Mouse (Mus musculus) midbrain, embryonic 14.5 days (tissue): Measurements from ENCODE around the gene Rpl29. TPM values are rescaled to one million over a fixed set of nuclear protein-coding genes. Genes with fewer than 3 reads are reported as not detected.

ENCODE experiments used
- ATAC-seq: fragments of 200-750 bp; cut with Nextera tagmentation; 2 replicates; pipeline ENCODE4 v1.8.0; 2017; ENCODE audit warnings: moderate number of reproducible peaks, moderate library complexity; ENCODE audit not compliant: low FRiP score, low TSS enrichment
- DNase-seq: peaks from one replicate; pipeline ENCODE4 v3.0.0-alpha.2; 2015
- H3K27ac ChIP-seq: fragments of 300-500 bp; sonication (generic); replicated peaks from 2 replicates; pipeline ENCODE4 v1.5.1; 2014; ENCODE audit warnings: mild to moderate bottlenecking, low read depth, low read length, moderate library complexity
- H3K27me3 ChIP-seq: fragments of 300-500 bp; sonication (generic); 2 replicates; pipeline ENCODE4 v1.6.1; 2014; ENCODE audit warnings: low read length, control low read depth, mixed read lengths; ENCODE audit not compliant: control insufficient read depth, insufficient read depth
- H3K36me3 ChIP-seq: fragments of 300-500 bp; sonication (generic); 2 replicates; pipeline ENCODE4 v1.6.1; 2014; ENCODE audit warnings: low read length, control low read depth; ENCODE audit not compliant: control insufficient read depth, insufficient read depth
- H3K4me1 ChIP-seq: fragments of 300-500 bp; sonication (generic); 2 replicates; pipeline ENCODE4 v1.6.1; 2014; ENCODE audit warnings: mild to moderate bottlenecking, antibody characterized with exemption, low read length, control low read depth; ENCODE audit not compliant: control insufficient read depth, insufficient read depth
- H3K4me2 ChIP-seq: fragments of 300-500 bp; sonication (generic); 2 replicates; pipeline ENCODE4 v1.6.1; 2014; ENCODE audit warnings: mild to moderate bottlenecking, low read length, moderate library complexity
- H3K4me3 ChIP-seq: fragments of 300-500 bp; sonication (generic); replicated peaks from 2 replicates; pipeline ENCODE4 v1.5.1; 2014; ENCODE audit warnings: low read depth, low read length
- H3K9ac ChIP-seq: fragments of 300-500 bp; sonication (generic); replicated peaks from 2 replicates; pipeline ENCODE4 v1.6.1; 2014; ENCODE audit warnings: mild to moderate bottlenecking, low read length, moderate library complexity
- H3K9me3 ChIP-seq: fragments of 300-500 bp; sonication (generic); 2 replicates; pipeline ENCODE4 v1.6.1; 2016; ENCODE audit warnings: low read length, control low read depth, mixed read lengths; ENCODE audit not compliant: control insufficient read depth
- WGBS: fragments of 180-500 bp; shearing (Covaris S2); extraction: QIAGEN DNeasy Blood & Tissue Kit; methylation state at CpG from one replicate; pipeline ENCODE4 v1.1.7; 2014; 5-methylcytosine and 5-hydroxymethylcytosine counted together
- polyA plus RNA-seq: library from polyadenylated mRNA; unstranded; fragments of >200 nt; fragmentation: Nextera tagmentation; extraction: Ambion mirVana; gene quantifications from 2 replicates; pipeline ENCODE4 v1.2.1, GENCODE M21; 2014

Rpl29 gene
- polyA plus RNA-seq, 1 experiment from 2014 or later, result 708 TPM

DNA sequence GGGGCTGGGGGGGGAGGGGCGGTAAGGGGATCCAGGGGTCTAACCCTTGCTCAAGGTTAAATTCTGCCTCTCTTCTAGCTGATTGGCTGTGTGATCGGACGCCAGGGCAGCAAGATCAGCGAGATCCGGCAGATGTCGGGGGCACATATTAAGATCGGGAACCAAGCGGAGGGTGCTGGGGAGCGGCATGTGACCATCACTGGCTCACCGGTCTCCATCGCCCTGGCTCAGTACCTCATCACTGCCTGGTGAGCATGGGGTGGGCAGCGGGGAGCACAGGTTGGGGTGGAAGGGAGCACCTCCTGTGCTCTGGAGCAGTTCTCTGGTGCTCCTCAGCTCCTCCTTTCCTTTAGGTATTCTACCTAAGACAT is 33.2 kb downstream of the Rpl29 start:
- 90% methylated on average over 12 of the region's 12 CpGs for WGBS
- Histone ChIP-seq H3K4me3 (no peak overlapping the region), H3K4me1 (peaks cover 36% of the 10 kb centered on the region), H3K27me3 (no peaks in the 10 kb centered on the region), H3K27ac (no peak overlapping the region), H3K36me3 (peaks cover 53% of the 10 kb centered on the region), H3K4me2 (no peak overlapping the region), H3K9ac (no peak overlapping the region), H3K9me3 (no peaks in the 10 kb centered on the region)
- no peak for DNase-seq
- ATAC-seq, result no peak

DNA sequence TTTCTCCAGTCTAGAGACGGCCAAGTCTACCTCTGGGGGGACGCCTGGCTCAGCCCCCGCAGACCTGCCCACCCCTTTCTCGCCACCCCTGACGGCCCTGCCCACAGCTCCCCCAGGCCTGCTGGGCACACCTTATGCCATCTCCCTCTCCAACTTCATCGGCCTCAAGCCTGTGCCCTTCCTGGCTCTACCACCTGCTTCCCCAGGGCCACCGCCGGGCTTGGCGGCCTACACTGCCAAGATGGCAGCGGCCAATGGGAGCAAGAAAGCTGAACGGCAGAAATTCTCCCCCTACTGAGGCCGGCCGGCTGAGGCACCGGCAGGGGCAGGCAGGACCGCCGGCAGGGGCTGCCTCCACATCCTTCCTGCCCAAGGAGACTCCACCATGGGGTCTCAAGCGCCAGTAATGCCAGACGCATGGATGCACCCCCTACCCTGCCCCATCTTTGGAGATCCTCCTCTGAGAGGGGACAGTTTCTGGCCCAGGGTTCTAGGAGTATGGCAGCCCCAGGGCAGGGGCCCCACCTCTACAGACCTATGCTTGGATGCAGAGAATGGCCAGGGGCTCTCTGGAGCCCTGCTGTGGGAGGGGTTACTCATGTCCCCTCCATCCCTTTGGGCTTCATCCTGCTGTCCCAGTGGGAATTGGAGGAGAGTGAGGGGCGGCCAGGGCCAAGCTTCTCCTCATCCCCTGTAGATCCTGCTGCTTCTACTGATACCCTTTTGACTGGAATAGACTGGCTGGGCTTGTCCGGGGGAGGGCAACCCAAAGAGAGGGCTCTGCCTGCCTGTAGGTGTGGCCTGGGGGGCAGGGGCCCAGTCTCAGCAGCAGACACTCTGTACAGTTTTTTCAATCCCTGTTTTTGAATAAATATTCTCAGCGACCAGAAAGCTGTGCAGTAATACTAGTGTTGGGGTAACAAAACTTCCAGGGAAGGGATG is 34.1 kb downstream of the Rpl29 start:
- Histone ChIP-seq H3K4me2 (no peak overlapping the region), H3K4me3 (no peak overlapping the region), H3K27me3 (no peaks in the 10 kb centered on the region), H3K27ac (no peak overlapping the region; the same call in 1 of the 2 replicates), H3K9ac (no peak overlapping the region), H3K9me3 (no peaks in the 10 kb centered on the region), H3K4me1 (peaks cover 26% of the 10 kb centered on the region), H3K36me3 (peaks cover 52% of the 10 kb centered on the region)
- DNase-seq (no peak), ATAC-seq (no peak)
- WGBS, result 81% methylated on average over 21 of the region's 21 CpGs

DNA sequence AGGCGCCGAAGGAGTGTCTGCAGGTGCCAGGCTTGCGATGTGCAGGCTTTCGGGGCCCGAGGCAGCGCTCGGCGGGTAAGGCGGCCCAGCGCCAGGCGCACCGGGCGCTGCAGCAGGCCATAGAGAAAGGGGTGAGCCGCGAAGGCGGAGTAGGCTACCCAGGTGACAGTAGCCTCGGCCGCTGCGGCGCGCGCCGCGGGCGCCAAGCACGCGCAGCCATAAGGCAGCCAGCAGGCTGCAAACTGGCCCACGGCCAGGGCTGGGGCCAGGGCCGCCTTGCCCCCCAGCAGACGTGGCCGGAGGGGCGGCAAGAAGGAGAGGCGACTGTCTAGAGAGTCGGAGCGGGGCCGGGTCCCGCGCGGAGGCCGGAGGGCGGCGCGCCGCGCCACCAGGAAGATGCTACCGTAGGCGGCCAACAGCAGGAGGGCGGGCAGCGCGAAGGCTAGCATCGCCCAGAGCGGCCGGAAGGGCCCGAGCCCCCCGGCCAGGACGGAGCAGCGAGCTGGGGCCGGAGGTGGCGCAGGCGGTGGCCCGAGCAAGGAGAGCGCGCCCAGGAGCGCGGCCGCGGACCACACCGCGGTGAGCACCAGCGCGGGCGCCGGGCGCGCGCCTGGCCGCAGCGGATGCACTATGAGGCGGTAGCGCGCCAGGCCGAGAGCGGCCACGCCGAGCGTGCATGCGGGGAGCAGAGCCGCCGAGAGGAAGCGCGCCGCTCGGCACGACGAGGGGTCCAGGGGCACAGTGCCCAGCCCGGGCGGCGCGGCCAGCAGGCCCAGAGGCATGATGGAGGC is 35.7 kb downstream of the Rpl29 start:
- 2% methylated on average over 96 of the region's 99 CpGs for WGBS
- Histone ChIP-seq H3K27me3 (no peaks in the 10 kb centered on the region), H3K4me3 (peak overlapping the region; percentile 42), H3K9ac (peak overlapping the region; percentile 85), H3K27ac (peak overlapping the region; percentile 85), H3K36me3 (peaks cover 44% of the 10 kb centered on the region), H3K9me3 (no peaks in the 10 kb centered on the region), H3K4me1 (peaks cover 22% of the 10 kb centered on the region), H3K4me2 (peak overlapping the region; percentile 92)
- peak; percentile 74 for ATAC-seq
- DNase-seq, result peak; percentile 93

DNA sequence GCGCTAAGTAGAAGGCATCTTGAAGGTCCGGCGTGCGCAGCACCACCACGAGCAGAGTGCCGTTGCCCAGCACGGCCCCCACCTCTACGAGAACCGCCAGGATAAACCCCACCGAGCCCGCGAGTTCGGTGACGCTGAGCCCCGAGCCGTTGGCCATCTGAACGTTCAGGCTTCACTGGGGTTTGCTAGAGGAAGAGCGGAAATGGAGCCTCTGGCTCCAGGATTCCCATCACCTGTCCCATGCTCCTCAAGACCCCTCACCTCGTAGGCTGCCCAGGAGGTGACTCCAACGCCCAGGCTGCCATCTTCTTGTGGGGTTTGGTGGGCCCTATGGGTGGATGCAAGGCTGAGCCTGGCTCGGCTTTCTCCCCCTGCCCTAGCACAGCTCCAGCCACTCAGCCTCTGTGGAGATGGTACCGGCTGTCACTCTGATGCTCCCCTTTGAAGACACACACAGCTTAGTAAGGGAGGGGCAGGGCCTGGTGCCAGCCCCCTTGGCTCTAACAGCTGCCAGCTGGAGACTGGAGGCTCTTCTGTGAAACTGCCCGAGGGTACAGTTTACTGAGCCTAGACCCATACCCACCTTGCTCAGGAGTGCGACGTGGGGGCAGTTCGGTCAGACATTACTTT is 36.4 kb downstream of the Rpl29 start, which contains the start of gene Gpr62:
TSS of gene Gpr62 (minus strand) at position 368 of the 630 bp plus-strand sequence.
- DNase-seq, result peak; percentile 62
- peak within 1 kb of the TSS; percentile 42 for H3K4me3 ChIP-seq
- H3K27me3 ChIP-seq, result no peaks in the 10 kb centered on the region
- 26% methylated on average over 26 of the region's 26 CpGs for WGBS
- peaks cover 37% of the 10 kb centered on the region for H3K36me3 ChIP-seq
- H3K4me2 ChIP-seq, result peak within 1 kb of the TSS; percentile 92
- peak within 1 kb of the TSS; percentile 85 for H3K9ac ChIP-seq
- peak; percentile 49; the same call in 1 of the 2 replicates for ATAC-seq
- H3K27ac ChIP-seq, result peak within 1 kb of the TSS; percentile 85
- H3K9me3 ChIP-seq, result no peaks in the 10 kb centered on the region
- H3K4me1 ChIP-seq, result peaks cover 20% of the 10 kb centered on the region

DNA sequence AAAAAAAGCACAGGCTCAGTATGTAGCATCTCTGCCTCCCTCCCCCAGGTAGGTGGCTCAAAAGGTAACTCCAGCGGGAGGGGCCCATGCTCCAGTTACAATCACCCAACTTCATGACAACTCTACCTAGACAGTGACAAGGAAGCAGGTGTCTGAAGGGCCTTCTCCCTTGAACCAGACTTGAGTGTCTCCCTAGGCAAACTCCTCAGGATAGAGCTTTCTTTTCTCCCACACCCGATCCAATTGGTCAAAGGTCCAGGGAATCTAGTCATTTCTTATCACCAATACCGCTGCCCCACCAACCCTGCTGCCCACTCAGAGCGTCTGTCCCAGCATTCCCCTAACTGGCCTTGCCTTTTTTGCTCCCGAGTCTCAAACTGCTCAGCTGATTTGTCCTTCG is 37.5 kb downstream of the Rpl29 start:
- DNase-seq (no peak), ATAC-seq (no peak)
- Histone ChIP-seq H3K27me3 (no peaks in the 10 kb centered on the region), H3K4me3 (no peak overlapping the region), H3K4me2 (no peak overlapping the region), H3K9ac (no peak overlapping the region), H3K36me3 (peaks cover 28% of the 10 kb centered on the region), H3K4me1 (peaks cover 20% of the 10 kb centered on the region), H3K9me3 (no peaks in the 10 kb centered on the region), H3K27ac (no peak overlapping the region)
- 93% methylated on average over 6 of the region's 6 CpGs for WGBS

DNA sequence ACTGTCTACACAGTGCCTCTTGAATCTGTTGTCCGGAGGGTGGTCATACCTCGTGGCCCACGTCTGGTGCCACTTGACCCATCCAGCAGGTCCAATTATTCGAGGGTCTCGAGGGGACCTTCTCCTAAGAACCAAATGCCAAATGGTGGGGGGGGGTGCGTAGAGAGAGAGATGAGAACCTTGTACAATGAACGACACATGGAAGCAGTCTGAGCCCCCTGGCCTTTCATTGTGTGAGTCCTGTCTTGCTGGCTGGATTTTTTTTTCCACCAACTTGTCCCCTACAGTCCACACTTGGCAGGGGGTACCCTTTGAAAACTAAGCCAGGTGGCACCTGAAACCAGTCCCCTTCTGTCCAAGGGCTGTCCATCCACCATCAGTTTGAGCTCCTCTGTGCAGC is 38.5 kb downstream of the Rpl29 start:
- WGBS, result 90% methylated on average over 7 of the region's 7 CpGs
- no peak for DNase-seq
- Histone ChIP-seq H3K27ac (no peak overlapping the region), H3K4me2 (no peak overlapping the region), H3K9ac (no peak overlapping the region), H3K36me3 (peaks cover 18% of the 10 kb centered on the region), H3K27me3 (no peaks in the 10 kb centered on the region), H3K9me3 (no peaks in the 10 kb centered on the region), H3K4me1 (peaks cover 20% of the 10 kb centered on the region), H3K4me3 (no peak overlapping the region)
- ATAC-seq, result no peak

DNA sequence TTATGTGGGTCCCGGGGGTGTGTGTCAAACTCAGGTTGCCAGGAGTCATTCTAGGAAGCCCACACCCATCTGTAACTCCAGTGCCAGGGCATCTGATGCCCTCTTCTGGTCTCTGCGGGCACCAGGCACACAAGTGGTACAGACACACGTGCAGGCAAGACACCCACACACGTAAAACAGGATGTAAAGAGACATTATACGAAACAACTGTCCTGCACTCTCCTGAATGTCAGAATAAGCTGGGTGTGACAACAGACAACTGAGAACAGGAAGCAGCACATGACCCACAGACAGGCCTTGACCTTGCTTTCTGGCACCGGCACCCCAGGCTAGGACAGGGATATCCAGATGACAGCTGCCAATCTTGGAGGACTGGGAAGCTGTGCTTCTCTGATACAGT is 40.1 kb downstream of the Rpl29 start:
- H3K4me3 ChIP-seq, result no peak overlapping the region
- no peak for ATAC-seq
- WGBS, result 83% methylated on average over 6 of the region's 6 CpGs

DNA sequence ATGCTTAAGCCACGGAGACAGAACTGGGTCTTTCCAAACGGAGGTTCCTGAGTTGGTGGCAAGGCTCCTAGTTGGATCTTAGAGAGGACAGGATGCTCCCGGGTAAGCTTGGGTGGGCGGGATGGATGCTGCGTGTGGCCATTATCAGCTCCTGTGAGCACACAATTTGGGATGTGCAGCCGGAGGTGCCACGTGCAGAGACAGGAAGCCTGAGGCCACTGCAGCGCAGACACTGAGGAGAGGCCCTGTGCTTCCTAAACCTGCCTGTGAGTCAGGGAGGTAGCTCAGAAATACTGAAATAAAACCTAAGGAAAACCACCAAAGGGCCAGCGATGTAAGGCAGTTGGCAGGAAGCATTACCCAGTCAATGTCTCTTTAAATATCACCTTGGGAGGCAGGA is 40.5 kb downstream of the Rpl29 start:
- peaks cover 18% of the 10 kb centered on the region for H3K4me1 ChIP-seq
- no peaks in the 10 kb centered on the region for H3K36me3 ChIP-seq
- no peak overlapping the region for H3K9ac ChIP-seq
- H3K4me2 ChIP-seq, result no peak overlapping the region
- ATAC-seq (no peak), DNase-seq (no peak)
- no peaks in the 10 kb centered on the region for H3K27me3 ChIP-seq
- 77% methylated on average over 9 of the region's 9 CpGs for WGBS
- H3K4me3 ChIP-seq, result no peak overlapping the region
- no peak overlapping the region for H3K27ac ChIP-seq
- no peaks in the 10 kb centered on the region for H3K9me3 ChIP-seq

More for the DNA sequence above, 40.1 kb downstream of the Rpl29 start:
- Histone ChIP-seq H3K9ac (no peak overlapping the region), H3K27ac (no peak overlapping the region), H3K27me3 (no peaks in the 10 kb centered on the region), H3K36me3 (peaks cover 3% of the 10 kb centered on the region), H3K4me1 (peaks cover 22% of the 10 kb centered on the region), H3K4me2 (no peak overlapping the region), H3K9me3 (no peaks in the 10 kb centered on the region)
- DNase-seq, result no peak
